Mouse (Mus musculus) liver, adult 10 weeks (tissue): Measurements from ENCODE around the gene Prss35. TPM values are rescaled to one million over a fixed set of nuclear protein-coding genes. Genes with fewer than 3 reads are reported as not detected.

Experiments
- polyA plus RNA-seq: library from polyadenylated mRNA; stranded (reverse); fragments of 350-450 nt; fragmentation: Illumina TruSeq; extraction: RNeasy Lipid Tissue Mini Kit (QIAGEN cat#74804); gene quantifications from one replicate; pipeline ENCODE4 v1.2.3, GENCODE M21; 2014; ENCODE audit warnings: low read depth, low replicate concordance

The Prss35 gene
- polyA plus RNA-seq = not detected

DNA sequence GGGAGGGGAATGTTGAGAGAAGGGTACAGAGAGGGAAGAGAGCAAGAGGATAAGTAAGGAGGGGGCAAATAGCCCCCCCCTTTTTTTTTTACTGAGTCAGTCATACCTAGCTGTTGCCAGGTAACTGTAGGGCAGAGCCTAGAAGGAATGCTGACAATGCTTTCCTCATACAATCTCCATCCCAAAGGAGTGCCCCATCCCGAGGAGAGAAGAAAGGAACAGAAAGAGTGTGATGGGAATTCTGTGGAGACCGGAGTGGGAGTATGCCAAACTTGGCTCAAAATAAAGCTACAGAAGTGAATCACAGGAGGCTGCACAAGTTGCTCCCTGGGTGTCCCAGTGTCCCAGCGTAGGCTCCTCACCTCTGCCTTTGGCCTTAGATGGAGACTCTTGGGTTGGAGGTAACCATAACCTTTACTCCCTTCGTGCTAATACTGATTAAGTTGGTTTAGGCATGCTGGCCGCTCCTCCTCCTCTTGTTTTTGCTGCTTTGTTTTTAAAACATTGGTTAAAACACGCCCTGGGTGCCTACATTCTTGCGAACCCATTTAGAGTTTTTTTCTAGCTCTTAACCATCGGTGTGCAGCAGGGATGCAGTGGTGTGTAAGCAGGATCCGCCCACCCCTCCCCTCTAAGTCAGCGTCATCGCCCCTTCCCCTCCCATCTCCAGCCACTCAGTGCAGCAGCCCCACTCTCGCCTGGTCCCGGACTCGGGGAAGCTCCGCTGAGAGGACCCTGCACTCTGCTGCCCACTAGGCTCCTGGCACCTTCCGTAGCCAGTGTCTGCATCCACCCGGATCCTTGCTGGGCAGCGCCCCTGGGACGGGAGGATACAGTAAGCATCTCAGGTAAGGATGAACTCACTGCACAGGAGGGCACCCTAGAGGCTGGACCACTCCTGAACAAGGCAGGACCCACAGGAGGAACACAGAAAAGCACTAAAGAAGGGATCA lies at the start of gene Prss35:
Prss35 (plus strand) TSS at position 691 of the 953 bp plus-strand sequence.

DNA sequence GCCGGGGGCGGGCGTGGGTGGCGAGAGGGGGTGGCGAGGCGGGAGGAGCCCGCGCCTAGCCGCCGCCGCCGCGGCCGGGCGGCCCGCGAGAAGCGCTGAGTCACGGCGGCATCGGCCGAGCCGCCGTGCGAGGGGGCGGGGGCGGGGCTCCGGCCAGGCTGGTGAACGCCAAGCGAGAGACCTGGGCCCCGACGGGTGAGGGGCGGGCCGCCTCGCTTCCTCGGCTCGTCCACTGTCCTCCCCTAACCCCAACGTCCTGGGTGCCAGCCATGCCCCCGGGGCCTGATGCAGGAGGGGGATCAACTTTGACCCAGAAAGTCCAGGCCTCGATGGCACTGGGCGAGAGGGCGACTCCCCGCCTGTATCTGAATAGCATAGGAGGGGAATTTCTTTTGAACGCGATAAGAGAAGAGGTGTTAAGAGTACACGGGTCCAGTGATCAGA lies 47.6 kb upstream of the Prss35 start, which contains the start of gene Me1:
Me1 (minus strand) TSS at position 136 of the 444 bp plus-strand sequence.

Other genes starting within 250 kb of the Prss35 start
- 12.8 TPM for gene Pgm3, start 171.8 kb upstream of the Prss35 start, polyA plus RNA-seq
- gene Rwdd2a, start 171.7 kb upstream of the Prss35 start, polyA plus RNA-seq = not detected
- 199 TPM for gene Me1, start 47.7 kb upstream of the Prss35 start, polyA plus RNA-seq
- gene Snap91, start 137.0 kb downstream of the Prss35 start, polyA plus RNA-seq = not detected